Mouse (Mus musculus) neural tube, embryonic 12.5 days (tissue): Measurements from ENCODE around the gene RPS10-NUDT3. TPM values are rescaled to one million over a fixed set of nuclear protein-coding genes. Genes with fewer than 3 reads are reported as not detected.
"Not testable (repeated sequence)": the region's sequence is repeated elsewhere in the genome, so short reads cannot be mapped to it uniquely, and the experiment has no call there.

Experiments
- ATAC-seq: fragments of 200-750 bp; cut with Nextera tagmentation; 2 replicates; pipeline ENCODE4 v1.8.0; 2017; ENCODE audit warnings: low read depth, mild to moderate bottlenecking, moderate TSS enrichment, moderate library complexity; ENCODE audit not compliant: low FRiP score
- H3K27ac ChIP-seq: fragments of 300-500 bp; sonication (generic); 2 replicates; pipeline ENCODE4 v1.5.1; 2016
- H3K27me3 ChIP-seq: fragments of 300-500 bp; sonication (generic); replicated peaks from 2 replicates; pipeline ENCODE4 v1.6.1; 2016; ENCODE audit warnings: mild to moderate bottlenecking
- H3K36me3 ChIP-seq: fragments of 300-500 bp; sonication (generic); 2 replicates; pipeline ENCODE4 v1.6.1; 2016; ENCODE audit warnings: mild to moderate bottlenecking
- H3K4me1 ChIP-seq: fragments of 300-500 bp; sonication (generic); 2 replicates; pipeline ENCODE4 v1.6.1; 2016
- H3K4me2 ChIP-seq: fragments of 300-500 bp; sonication (generic); replicated peaks from 2 replicates; pipeline ENCODE4 v1.6.1; 2016; ENCODE audit warnings: mild to moderate bottlenecking
- H3K4me3 ChIP-seq: fragments of 300-500 bp; sonication (generic); 2 replicates; pipeline ENCODE4 v1.5.1; 2016
- H3K9ac ChIP-seq: fragments of 300-500 bp; sonication (generic); 2 replicates; pipeline ENCODE4 v1.6.1; 2016; ENCODE audit warnings: mild to moderate bottlenecking
- H3K9me3 ChIP-seq: fragments of 300-500 bp; sonication (generic); 2 replicates; pipeline ENCODE4 v1.6.1; 2016; ENCODE audit warnings: mild to moderate bottlenecking
- WGBS: fragments of 180-500 bp; shearing (Covaris S2); methylation state at CpG from one replicate; pipeline ENCODE4 v1.1.7; 2016; 5-methylcytosine and 5-hydroxymethylcytosine counted together
- polyA plus RNA-seq: library from polyadenylated mRNA; unstranded; fragments of >200 nt; fragmentation: Nextera tagmentation; extraction: Ambion mirVana; gene quantifications from 2 replicates; pipeline ENCODE4 v1.2.1, GENCODE M21; 2016

RPS10-NUDT3 gene
- polyA plus RNA-seq, 1 experiment from 2014 or later, result not detected

DNA sequence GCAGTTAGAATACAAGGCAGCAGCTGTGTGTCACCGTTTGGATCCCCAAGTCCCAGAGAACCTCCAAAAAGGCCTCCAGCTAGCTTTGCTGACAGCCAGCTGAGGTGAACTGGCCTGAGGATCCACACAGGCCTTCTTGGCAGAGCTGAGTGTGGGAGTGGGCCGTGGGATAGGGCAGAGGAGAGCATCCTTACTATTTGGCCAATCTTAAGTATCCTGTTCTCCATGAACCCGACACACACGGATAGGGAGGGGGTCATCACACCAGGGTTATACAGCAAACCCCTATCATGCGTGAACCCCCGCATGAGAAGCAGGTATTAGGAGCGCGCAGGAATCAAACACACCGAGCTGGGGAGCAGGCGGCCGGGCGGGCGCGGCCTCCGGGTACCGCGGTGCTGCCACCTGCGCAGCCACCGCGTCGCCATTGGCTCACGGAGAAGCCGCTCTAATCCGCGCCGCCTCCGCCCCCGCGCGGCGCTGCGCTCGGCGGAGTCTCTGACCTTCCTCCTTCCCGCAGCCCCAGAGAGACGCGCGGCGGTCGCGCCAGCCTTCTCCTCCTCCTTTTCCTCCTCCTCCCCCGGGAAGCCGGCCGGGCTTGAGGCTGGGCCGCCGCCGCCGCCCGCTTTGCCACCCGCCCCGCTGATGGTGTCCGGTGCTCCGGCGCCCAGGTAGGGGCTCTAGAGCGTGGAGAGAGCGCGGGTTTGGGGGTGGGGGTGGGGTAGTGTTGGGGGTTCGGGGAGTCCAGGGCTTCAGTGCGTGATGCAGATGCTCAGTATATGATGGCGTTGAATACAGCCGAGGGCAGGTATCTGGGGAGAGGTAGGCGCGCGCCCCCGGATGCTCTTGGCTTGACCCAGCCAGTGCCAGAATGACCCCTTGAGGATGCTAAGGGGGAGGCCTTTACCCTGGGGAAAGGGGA, 20.3 kb upstream of the RPS10-NUDT3 start, which contains the start of gene Pacsin1:
TSS of gene Pacsin1 (plus strand) at position 421 of the 922 bp plus-strand sequence.
- ATAC-seq, result peak; percentile 82
- WGBS, result 2% methylated on average over 50 of the region's 65 CpGs
- Histone ChIP-seq H3K9ac (peak within 1 kb of the TSS; percentile 73), H3K4me3 (peak within 1 kb of the TSS; percentile 60), H3K36me3 (no peaks in the 10 kb centered on the region), H3K27me3 (peaks cover 26% of the 10 kb centered on the region), H3K4me2 (peak within 1 kb of the TSS; percentile 90), H3K27ac (no peak within 1 kb of the TSS; the same call in 1 of the 2 replicates), H3K4me1 (peaks cover 23% of the 10 kb centered on the region), H3K9me3 (no peaks in the 10 kb centered on the region)

DNA sequence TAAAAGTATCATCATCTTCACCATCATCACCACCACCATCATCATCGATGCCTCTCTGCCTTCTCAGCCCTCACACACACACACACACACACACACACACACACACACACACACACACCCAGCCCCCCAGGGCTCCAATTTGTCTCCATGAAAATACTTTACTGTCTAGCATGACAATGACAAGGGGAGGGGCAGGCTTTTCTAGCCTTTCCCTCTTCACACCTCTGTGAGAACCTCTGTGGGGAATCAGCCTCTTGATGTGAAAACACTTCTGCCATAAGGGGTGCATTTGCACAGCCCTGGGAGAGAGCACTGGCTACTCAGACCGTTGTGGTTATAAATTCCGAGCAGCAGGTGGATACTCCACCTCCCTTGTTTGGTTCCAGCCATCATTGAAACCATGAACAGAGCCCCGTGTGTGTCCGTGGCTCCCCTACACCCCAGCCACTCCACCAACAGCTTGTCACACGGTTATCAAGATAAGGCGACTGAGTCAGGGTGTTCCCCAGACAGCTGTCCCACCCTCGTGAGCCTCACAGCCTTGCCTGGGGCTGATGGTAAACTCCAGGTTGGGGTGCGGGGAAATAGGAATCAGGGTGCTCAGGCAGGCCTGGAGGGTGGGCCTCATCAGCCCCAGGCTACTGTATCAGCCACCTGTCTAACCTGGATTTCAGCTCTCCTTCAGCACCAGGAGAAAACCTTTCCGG, 18.4 kb upstream of the RPS10-NUDT3 start:
- Histone ChIP-seq H3K27ac (no peak overlapping the region), H3K36me3 (no peaks in the 10 kb centered on the region), H3K4me3 (no peak overlapping the region), H3K4me1 (peaks cover 23% of the 10 kb centered on the region), H3K9ac (no peak overlapping the region), H3K9me3 (no peaks in the 10 kb centered on the region), H3K4me2 (no peak overlapping the region), H3K27me3 (peaks cover 26% of the 10 kb centered on the region)
- whole genome bisulfite sequencing, result 55% methylated on average over 10 of the region's 10 CpGs
- no peak for ATAC-seq

DNA sequence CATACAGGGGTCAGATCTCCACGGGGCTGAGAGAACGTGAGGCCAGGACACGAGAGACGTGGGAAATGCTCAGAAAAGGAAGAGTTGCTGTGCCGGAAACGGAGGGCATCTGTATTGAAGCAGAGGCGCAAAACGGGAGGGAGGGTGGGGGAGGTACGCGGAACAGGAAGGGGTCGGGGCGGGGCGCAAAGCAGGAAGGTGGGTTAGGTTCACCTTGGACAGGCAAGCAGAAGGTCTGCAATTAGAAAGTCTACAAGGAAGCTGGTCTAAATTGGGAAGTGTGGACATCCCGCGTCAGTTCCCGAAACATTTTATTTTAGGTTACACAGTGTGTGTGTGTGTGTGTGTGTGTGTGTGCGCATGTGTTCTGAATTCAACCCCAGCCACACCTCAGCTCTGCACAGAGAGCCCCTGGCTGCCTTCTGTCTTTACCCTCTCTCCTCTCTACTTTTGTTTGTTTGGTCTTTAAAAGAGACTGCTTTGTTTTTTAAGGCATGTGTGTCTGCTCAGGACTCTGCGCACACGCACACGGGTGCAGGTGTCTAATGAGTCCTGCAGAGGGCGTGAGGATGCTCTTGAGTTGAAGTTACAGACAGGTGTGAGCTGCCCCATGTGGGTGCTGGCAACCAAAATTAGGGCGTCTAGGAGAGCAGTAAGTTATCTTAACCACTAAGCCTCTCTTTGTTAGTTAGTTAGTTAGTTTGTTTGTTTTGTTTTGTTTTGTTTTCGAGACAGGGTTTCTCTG, 17.2 kb upstream of the RPS10-NUDT3 start:
- Histone ChIP-seq H3K4me2 (no peak overlapping the region), H3K36me3 (no peaks in the 10 kb centered on the region), H3K4me1 (peaks cover 23% of the 10 kb centered on the region), H3K4me3 (no peak overlapping the region), H3K27me3 (peaks cover 24% of the 10 kb centered on the region), H3K9ac (no peak overlapping the region), H3K27ac (no peak overlapping the region), H3K9me3 (no peaks in the 10 kb centered on the region)
- ATAC-seq, result no peak
- WGBS, result 84% methylated on average over 23 of the region's 23 CpGs

DNA sequence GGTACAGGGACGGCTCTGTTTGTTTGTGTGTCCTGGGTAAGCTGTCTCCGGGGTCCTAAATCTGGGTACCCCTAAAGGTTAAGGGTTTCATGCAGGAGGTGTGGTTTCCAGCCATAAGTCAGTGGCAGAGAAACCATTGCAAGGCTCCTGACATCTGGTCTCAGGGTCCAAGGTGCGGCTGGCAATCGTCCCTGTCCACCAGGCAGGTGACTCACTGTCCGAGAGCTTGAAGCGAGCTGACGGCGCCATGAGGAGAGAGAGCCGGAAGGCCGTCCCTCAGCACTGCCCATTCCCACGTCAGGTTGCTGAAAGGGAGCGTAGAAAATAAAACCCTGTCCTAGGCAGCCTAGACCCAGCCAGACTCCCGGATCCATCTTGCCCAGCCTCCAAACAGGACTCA, 15.6 kb upstream of the RPS10-NUDT3 start:
- ATAC-seq, result no peak
- 82% methylated on average over 13 of the region's 13 CpGs for WGBS

DNA sequence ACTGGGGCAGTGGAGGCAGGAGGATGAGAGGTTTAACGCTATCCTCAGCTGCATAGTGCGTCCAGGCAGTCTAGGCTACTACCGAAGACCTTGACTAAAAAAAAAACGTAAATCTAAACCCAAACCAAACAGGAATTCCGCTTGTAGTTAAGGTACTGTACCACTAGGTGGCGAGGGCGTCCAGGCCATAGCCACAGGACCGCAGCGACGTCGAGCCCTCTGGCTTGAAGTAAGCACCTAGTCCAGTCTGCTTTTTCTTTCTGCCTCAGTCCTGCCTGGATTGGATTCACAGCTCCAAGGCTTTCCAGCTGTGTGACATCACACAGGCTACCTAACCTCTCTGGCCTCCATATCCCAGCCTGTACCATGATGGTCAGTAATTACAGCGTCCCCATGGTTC, 15.1 kb upstream of the RPS10-NUDT3 start:
- ATAC-seq, result no peak
- Histone ChIP-seq H3K4me3 (no peak overlapping the region), H3K27me3 (peaks cover 9% of the 10 kb centered on the region), H3K4me2 (no peak overlapping the region), H3K9me3 (no peaks in the 10 kb centered on the region), H3K36me3 (no peaks in the 10 kb centered on the region), H3K9ac (no peak overlapping the region), H3K4me1 (peaks cover 10% of the 10 kb centered on the region; the same call in 1 of the 2 replicates), H3K27ac (no peak overlapping the region)
- WGBS, result 13% methylated on average over 12 of the region's 12 CpGs

More for the DNA sequence above, 15.6 kb upstream of the RPS10-NUDT3 start:
- peaks cover 13% of the 10 kb centered on the region for H3K27me3 ChIP-seq
- H3K4me3 ChIP-seq, result no peak overlapping the region
- peaks cover 14% of the 10 kb centered on the region for H3K4me1 ChIP-seq
- no peak overlapping the region for H3K27ac ChIP-seq
- H3K9ac ChIP-seq, result no peak overlapping the region
- H3K36me3 ChIP-seq, result no peaks in the 10 kb centered on the region
- H3K9me3 ChIP-seq, result no peaks in the 10 kb centered on the region
- H3K4me2 ChIP-seq, result no peak overlapping the region

DNA sequence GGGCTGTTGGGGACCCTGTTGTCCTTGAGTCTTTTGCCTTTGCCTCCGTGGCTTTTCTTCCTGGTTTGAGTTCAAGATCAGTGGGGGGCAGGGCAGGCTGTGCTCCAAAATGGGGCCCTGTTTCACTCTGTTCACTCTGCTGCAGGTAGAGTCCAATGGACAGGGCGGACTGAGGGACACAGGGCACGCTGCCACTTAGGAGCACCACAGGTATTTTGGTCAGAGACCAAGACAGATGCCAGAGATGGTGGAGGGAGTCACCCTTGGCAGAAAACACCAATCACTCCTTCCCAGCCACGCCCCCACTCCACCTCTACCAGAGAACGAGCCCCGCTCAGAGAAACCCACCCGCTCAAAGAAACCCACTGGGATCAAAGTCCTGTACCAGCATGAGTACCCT, 10.8 kb upstream of the RPS10-NUDT3 start:
- Histone ChIP-seq H3K9me3 (no peaks in the 10 kb centered on the region), H3K9ac (no peak overlapping the region), H3K4me3 (no peak overlapping the region), H3K4me2 (no peak overlapping the region), H3K27ac (no peak overlapping the region), H3K4me1 (peaks cover 13% of the 10 kb centered on the region), H3K36me3 (no peaks in the 10 kb centered on the region), H3K27me3 (0 out of 2 replicates have a peak, but pooled peaks cover 4% of the 10 kb centered on the region)
- no peak for ATAC-seq
- 38% methylated on average over 7 of the region's 7 CpGs for WGBS

DNA sequence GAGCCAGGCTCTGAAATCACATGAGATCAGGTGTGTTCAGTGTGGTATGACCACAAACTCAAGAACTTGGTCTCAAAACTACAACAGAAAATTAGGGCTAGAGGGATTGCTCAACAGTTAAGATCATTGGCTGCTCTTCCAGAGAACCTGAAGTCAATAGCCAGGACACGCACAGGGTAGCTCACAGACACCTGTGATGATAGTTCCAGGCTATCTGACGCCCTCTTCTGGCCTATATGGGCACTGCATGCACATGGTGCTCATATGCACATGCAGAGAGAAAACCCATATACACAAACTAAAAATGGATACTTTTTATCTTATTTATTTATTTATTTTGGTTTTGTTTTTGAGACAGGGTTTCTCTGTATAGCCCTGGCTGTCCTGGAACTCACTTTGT, 9.6 kb upstream of the RPS10-NUDT3 start:
- WGBS, result 47% methylated on average over 2 of the region's 2 CpGs
- peaks cover 13% of the 10 kb centered on the region for H3K4me1 ChIP-seq
- no peak overlapping the region for H3K4me2 ChIP-seq
- no peak overlapping the region for H3K4me3 ChIP-seq
- H3K36me3 ChIP-seq, result no peaks in the 10 kb centered on the region
- no peak overlapping the region for H3K27ac ChIP-seq
- no peak for ATAC-seq
- H3K9me3 ChIP-seq, result no peaks in the 10 kb centered on the region
- 0 out of 2 replicates have a peak, but pooled peaks cover 4% of the 10 kb centered on the region for H3K27me3 ChIP-seq
- H3K9ac ChIP-seq, result no peak overlapping the region

DNA sequence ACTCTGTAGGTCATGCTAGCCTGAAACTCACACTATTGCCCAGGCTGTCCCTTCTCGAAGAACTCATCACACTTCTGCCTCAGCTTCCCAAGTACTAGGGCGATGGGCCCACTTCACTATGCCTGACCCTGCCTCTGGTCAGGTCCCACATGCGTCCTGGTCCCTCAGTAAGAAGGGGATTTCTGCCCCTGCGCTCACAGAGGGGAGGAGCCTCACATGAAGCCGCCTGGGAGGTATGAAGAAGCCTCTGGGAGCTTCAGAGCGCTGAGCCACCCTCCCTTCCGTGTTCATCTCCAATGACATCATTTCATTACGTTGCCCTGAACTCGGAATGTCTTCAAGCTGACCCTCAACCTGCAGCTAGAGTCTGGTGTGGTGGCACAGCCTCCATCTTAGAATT, 8.7 kb upstream of the RPS10-NUDT3 start:
- no peak overlapping the region for H3K4me3 ChIP-seq
- H3K9me3 ChIP-seq, result no peaks in the 10 kb centered on the region
- H3K9ac ChIP-seq, result no peak overlapping the region
- WGBS, result 83% methylated on average over 9 of the region's 9 CpGs
- H3K4me1 ChIP-seq, result peaks cover 13% of the 10 kb centered on the region
- H3K27ac ChIP-seq, result no peak overlapping the region
- H3K27me3 ChIP-seq, result 0 out of 2 replicates have a peak, but pooled peaks cover 4% of the 10 kb centered on the region
- no peak for ATAC-seq
- no peak overlapping the region for H3K4me2 ChIP-seq
- H3K36me3 ChIP-seq, result no peaks in the 10 kb centered on the region

DNA sequence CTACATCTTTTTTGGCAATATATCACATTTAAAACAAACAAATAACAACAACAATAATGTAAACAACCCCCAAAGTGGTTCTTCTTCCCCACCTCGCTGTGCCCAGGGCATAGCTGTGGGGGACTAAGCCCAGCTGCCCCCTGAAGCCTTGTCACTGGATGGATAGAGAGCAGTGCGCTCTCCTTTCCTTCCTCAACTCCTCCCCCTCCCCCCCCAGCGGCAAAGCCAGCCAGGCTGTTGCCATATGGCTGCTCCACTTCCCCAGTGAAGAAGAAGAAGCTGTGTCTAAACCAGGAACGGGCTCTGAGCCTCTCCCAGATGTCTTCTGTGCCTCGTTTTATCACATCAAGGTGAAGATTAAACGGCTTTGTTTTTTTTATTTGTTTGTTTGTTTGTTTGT, 8.1 kb upstream of the RPS10-NUDT3 start:
- H3K4me2 ChIP-seq, result peak overlapping the region; percentile 42
- no peaks in the 10 kb centered on the region for H3K9me3 ChIP-seq
- H3K27me3 ChIP-seq, result 0 out of 2 replicates have a peak, but pooled peaks cover 4% of the 10 kb centered on the region
- WGBS, result 36% methylated on average over 6 of the region's 6 CpGs
- H3K4me1 ChIP-seq, result peaks cover 13% of the 10 kb centered on the region
- H3K36me3 ChIP-seq, result no peaks in the 10 kb centered on the region
- no peak overlapping the region for H3K9ac ChIP-seq
- H3K27ac ChIP-seq, result peak overlapping the region; percentile 74
- no peak overlapping the region for H3K4me3 ChIP-seq
- ATAC-seq, result peak; percentile 54; the same call in 1 of the 2 replicates

DNA sequence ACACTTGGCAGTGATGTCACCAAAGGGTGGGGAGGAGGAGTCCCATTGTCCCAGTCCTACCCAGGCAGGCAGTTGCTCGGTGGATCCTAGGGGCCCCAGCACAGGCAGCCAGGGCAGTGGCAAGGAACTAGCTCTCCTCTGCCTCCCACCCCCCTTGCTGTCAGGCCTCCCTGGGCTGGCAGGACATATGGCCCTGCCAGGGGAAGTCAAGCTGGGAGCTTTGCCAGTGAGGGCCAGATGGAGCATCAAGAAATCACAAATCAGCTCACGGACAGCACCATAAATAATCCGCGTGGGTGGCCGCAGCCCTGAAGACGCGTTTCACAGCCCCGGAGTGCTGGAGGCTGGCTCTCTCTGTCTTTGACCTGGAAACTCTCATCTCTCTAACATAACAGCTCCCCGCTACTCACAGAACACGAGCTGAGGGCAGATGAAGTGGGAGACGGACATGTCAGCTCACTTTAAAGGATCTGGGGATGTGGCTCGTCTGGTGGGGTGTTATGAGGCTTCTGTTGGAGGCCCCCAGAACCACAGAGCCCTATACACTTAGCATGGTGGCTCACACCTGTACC, 7.6 kb upstream of the RPS10-NUDT3 start:
- no peak overlapping the region for H3K9ac ChIP-seq
- no peaks in the 10 kb centered on the region for H3K9me3 ChIP-seq
- H3K36me3 ChIP-seq, result no peaks in the 10 kb centered on the region
- peak; percentile 91 for ATAC-seq
- 0 out of 2 replicates have a peak, but pooled peaks cover 4% of the 10 kb centered on the region for H3K27me3 ChIP-seq
- H3K4me3 ChIP-seq, result peak overlapping the region; percentile 5; the same call in 1 of the 2 replicates
- H3K4me2 ChIP-seq, result peak overlapping the region; percentile 42
- peaks cover 13% of the 10 kb centered on the region for H3K4me1 ChIP-seq
- peak overlapping the region; percentile 74 for H3K27ac ChIP-seq
- 3% methylated on average over 12 of the region's 12 CpGs for WGBS

DNA sequence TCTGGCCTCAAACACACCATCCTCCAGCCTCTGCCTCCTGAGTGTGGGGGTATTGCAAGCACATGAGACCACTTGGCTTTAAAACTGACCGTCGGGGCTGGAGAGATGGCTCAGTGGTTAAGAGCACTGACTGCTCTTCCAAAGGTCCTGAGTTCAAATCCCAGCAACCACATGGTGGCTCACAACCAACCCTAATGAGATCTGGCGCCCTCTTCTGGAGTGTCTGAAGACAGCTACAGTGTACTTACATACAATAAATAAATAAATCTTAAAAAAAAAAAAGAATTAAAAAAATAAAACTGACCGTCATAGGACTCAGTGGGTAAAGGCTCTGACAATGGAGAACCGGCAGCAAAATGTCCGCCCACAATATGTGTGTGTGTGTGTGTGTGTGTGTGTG, 4.8 kb upstream of the RPS10-NUDT3 start:
- 92% methylated on average over 6 of the region's 6 CpGs for WGBS
- not testable (repeated sequence) for ATAC-seq, H3K36me3 ChIP-seq, H3K27me3 ChIP-seq, H3K27ac ChIP-seq, H3K4me2 ChIP-seq, H3K9me3 ChIP-seq, H3K4me3 ChIP-seq, H3K9ac ChIP-seq
- peaks cover 23% of the 10 kb centered on the region for H3K4me1 ChIP-seq
